Mouse (Mus musculus) liver, adult 2 months (tissue): Measurements from ENCODE around the gene Hs3st5. TPM values are rescaled to one million over a fixed set of nuclear protein-coding genes. Genes with fewer than 3 reads are reported as not detected.

Source experiments
- DNase-seq: peaks from one replicate; pipeline ENCODE4 v3.0.0-alpha.2; 2011; ENCODE audit warnings: low read depth, low spot score; ENCODE audit errors: extremely low read depth
- H3K27ac ChIP-seq: fragments of 200-500 bp; replicated peaks from 2 replicates; pipeline ENCODE4 v1.5.1; 2012; ENCODE audit warnings: low read depth, mild to moderate bottlenecking, control low read depth, inconsistent platforms, low read length; ENCODE audit not compliant: insufficient read depth
- H3K27me3 ChIP-seq: fragments of 200-500 bp; 2 replicates; pipeline ENCODE4 v1.6.1; 2012; ENCODE audit warnings: mild to moderate bottlenecking, moderate library complexity, low read length, inconsistent platforms; ENCODE audit not compliant: control insufficient read depth, insufficient read depth
- H3K36me3 ChIP-seq: fragments of 200-500 bp; 2 replicates; pipeline ENCODE4 v1.6.1; 2012; ENCODE audit warnings: low read length, inconsistent platforms; ENCODE audit not compliant: control insufficient read depth, insufficient read depth
- H3K4me1 ChIP-seq: fragments of 200-500 bp; 2 replicates; pipeline ENCODE4 v1.6.1; 2011; ENCODE audit warnings: low read length; ENCODE audit not compliant: control insufficient read depth, insufficient read depth
- H3K4me3 ChIP-seq: fragments of 200-500 bp; 2 replicates; pipeline ENCODE4 v1.5.1; 2011; ENCODE audit warnings: low read depth, mild to moderate bottlenecking, control low read depth, low read length, moderate library complexity; ENCODE audit not compliant: insufficient read depth
- H3K79me2 ChIP-seq: fragments of 200-500 bp; 2 replicates; pipeline ENCODE4 v1.6.1; 2012; ENCODE audit warnings: inconsistent platforms, mild to moderate bottlenecking, low read length, moderate library complexity; ENCODE audit not compliant: control insufficient read depth, insufficient read depth
- H3K9ac ChIP-seq: fragments of 200-500 bp; 2 replicates; pipeline ENCODE4 v1.6.1; 2012; ENCODE audit warnings: low read depth, mild to moderate bottlenecking, control low read depth, inconsistent platforms, low read length
- CTCF ChIP-seq: fragments of 200-500 bp; IDR thresholded peaks from 2 replicates; pipeline ENCODE4 v1.5.1; 2011; ENCODE audit warnings: low read depth, low read length, control low read depth
- POLR2A ChIP-seq: fragments of 200-500 bp; IDR thresholded peaks from 2 replicates; pipeline ENCODE4 v1.6.1; 2011; ENCODE audit warnings: low read length, control low read depth; ENCODE audit not compliant: insufficient read depth; ENCODE audit errors: extremely low read depth
- WGBS: fragments of 180-500 bp; shearing (Covaris S2); methylation state at CpG from one replicate; pipeline ENCODE4 v1.1.7; 2018; 5-methylcytosine and 5-hydroxymethylcytosine counted together
- polyA plus RNA-seq: library from polyadenylated mRNA; depleted of rRNA; stranded (reverse); fragments of >200 nt; gene quantifications from 2 replicates; pipeline ENCODE4 v1.2.3, GENCODE M21; 2012
- total RNA-seq: library from RNA; depleted of rRNA; stranded (reverse); fragments of >200 nt; gene quantifications from 2 replicates; pipeline ENCODE4 v1.2.3, GENCODE M21; 2014

Gene Hs3st5
- total and polyA plus RNA-seq, 2 experiments, result not detected

GRCm38 (mm10) chr10:36807007-36807406, 300.4 kb downstream of the Hs3st5 start:
- TF ChIP-seq POLR2A (no peak), CTCF (no peak)
- 61% methylated on average over 5 of the region's 5 CpGs for WGBS

DNA sequence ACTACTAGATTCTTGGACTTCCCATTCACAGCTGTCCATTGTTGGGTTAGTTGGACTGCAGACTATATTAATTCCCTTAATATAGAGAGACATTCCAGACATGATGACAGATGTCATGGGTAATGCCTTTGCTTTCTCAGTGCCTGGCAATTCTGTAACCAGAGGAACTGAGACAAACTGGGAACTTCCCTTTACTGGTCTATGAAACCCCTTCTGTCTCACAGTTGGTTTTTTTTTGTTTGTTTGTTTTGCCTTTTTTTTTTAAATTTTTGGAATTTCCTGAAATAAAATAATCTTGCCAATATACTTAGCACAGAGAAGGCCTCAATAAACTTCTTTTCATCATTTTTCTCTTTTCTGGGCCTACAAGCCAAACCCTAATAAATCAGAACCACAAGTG, 312.3 kb downstream of the Hs3st5 start:
- Histone ChIP-seq H3K79me2 (no peaks in the 10 kb centered on the region), H3K27ac (no peak overlapping the region), H3K4me1 (no peaks in the 10 kb centered on the region), H3K27me3 (0 out of 2 replicates have a peak, but pooled peaks cover 3% of the 10 kb centered on the region), H3K36me3 (no peaks in the 10 kb centered on the region), H3K4me3 (no peak overlapping the region), H3K9ac (no peak overlapping the region)
- DNase-seq, result no peak
- TF ChIP-seq POLR2A (no peak), CTCF (no peak)

More at GRCm38 (mm10) chr10:36807007-36807406, 300.4 kb downstream of the Hs3st5 start:
- Histone ChIP-seq H3K27ac (no peak overlapping the region), H3K4me3 (no peak overlapping the region), H3K79me2 (no peaks in the 10 kb centered on the region), H3K9ac (no peak overlapping the region), H3K27me3 (no peaks in the 10 kb centered on the region), H3K4me1 (no peaks in the 10 kb centered on the region), H3K36me3 (no peaks in the 10 kb centered on the region)
- no peak for DNase-seq

- TF ChIP-seq CTCF (no peak), POLR2A (no peak)
- no peak overlapping the region for H3K4me3 ChIP-seq
- no peaks in the 10 kb centered on the region for H3K4me1 ChIP-seq
- no peak overlapping the region for H3K9ac ChIP-seq
- DNase-seq, result no peak
- H3K79me2 ChIP-seq, result no peaks in the 10 kb centered on the region
- H3K27me3 ChIP-seq, result no peaks in the 10 kb centered on the region
- no peaks in the 10 kb centered on the region for H3K36me3 ChIP-seq
- no peak overlapping the region for H3K27ac ChIP-seq
- 67% methylated on average over 3 of the region's 3 CpGs for WGBS
Observed at GRCm38 (mm10) chr10:36829079-36829478, 322.5 kb downstream of the Hs3st5 start.

DNA sequence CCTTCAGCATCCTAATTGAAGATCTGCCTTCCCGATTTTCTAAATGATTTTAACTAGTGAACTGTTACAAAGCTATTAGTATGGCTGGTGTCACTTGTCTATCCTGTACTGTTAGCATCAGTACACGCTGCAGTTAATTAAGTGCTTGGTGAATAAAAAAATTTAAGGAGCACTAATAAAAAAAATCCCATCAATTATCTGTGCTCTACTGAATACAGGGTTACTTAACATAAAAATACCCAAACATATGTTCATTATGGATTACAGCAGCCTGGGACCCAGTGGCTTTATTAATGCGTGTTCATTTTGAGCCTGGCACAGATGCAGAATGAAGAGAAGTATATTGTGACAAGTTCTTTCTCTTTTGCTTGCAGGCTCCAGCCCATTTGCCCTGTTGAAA, 325.6 kb downstream of the Hs3st5 start:
- no peaks in the 10 kb centered on the region for H3K4me1 ChIP-seq
- WGBS, result 86% methylated on average over 3 of the region's 3 CpGs
- no peaks in the 10 kb centered on the region for H3K36me3 ChIP-seq
- no peak overlapping the region for H3K9ac ChIP-seq
- TF ChIP-seq CTCF (no peak), POLR2A (no peak)
- no peaks in the 10 kb centered on the region for H3K79me2 ChIP-seq
- H3K27me3 ChIP-seq, result no peaks in the 10 kb centered on the region
- H3K4me3 ChIP-seq, result no peak overlapping the region
- no peak for DNase-seq
- no peak overlapping the region for H3K27ac ChIP-seq

DNA sequence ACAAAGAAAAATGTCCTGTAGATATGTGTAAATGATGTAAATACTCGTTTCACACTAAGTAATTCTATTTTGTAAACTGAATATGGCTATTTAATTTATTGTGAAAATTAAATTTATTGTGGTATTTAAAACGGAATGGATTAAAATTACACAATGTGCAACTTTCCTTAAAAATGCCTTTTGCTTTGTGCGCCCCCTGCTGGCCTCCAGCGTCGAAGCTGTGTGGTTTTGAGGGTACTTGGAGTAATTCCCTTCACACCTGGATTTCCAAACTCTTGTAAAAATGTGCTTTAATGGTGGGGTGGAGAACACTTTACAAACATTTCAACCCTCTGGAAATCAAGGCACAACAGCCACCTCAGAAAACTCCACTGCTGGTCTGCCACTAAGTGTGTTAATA, 327.6 kb downstream of the Hs3st5 start:
- no peak for TF ChIP-seq POLR2A
- peak; percentile 60 for TF ChIP-seq CTCF
- H3K27me3 ChIP-seq, result no peaks in the 10 kb centered on the region
- WGBS, result 14% methylated on average over 5 of the region's 5 CpGs
- no peak for DNase-seq
- no peaks in the 10 kb centered on the region for H3K36me3 ChIP-seq
- H3K79me2 ChIP-seq, result no peaks in the 10 kb centered on the region
- H3K27ac ChIP-seq, result no peak overlapping the region
- no peak overlapping the region for H3K9ac ChIP-seq
- no peaks in the 10 kb centered on the region for H3K4me1 ChIP-seq
- H3K4me3 ChIP-seq, result no peak overlapping the region

DNA sequence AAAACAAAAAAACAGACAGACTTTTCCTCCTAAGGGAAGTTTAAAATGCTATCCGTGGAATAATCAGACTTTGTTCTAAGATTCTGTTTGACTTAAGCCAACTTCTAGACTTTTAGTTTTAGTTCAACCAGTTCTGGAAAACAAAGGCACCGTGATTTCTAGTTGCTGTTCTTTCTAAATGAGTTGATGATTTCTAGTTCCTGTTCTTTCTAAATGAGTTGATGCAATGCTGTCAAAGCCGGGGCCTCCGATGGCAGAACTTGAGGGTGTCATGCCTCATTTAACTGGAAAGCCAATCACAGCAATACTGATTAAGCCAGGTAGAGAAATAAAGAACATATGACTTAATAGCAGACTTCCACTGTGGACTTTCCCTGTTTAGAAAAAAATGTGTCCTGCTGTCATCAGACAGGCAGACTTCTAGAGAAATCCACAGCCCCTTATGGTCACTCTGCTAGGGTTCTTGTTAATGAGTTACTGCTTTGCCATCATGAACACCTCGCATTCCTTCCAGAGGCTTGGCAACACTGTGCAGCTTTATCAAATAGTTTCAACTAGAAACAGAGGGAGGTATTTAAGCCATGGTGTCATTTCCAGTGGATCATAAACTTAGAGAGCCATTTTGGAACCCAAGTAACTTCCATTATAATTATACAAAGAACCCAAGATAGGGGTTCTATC, 329.4 kb downstream of the Hs3st5 start:
- DNase-seq, result no peak
- H3K4me3 ChIP-seq, result no peak overlapping the region
- no peaks in the 10 kb centered on the region for H3K27me3 ChIP-seq
- H3K36me3 ChIP-seq, result no peaks in the 10 kb centered on the region
- WGBS, result 74% methylated on average over 5 of the region's 5 CpGs
- no peak overlapping the region for H3K9ac ChIP-seq
- H3K4me1 ChIP-seq, result no peaks in the 10 kb centered on the region
- H3K79me2 ChIP-seq, result no peaks in the 10 kb centered on the region
- TF ChIP-seq CTCF (no peak), POLR2A (no peak)
- H3K27ac ChIP-seq, result no peak overlapping the region
